Mouse (Mus musculus) CH12.LX (cell line): Measurements from ENCODE around the gene Syne4. TPM values are rescaled to one million over a fixed set of nuclear protein-coding genes. Genes with fewer than 3 reads are reported as not detected.

Experiments used
- DNase-seq: peaks from one replicate; pipeline ENCODE4 v3.0.0-alpha.2; 2013; ENCODE audit errors: extremely low read depth
- H3K27ac ChIP-seq: 2 replicates; pipeline ENCODE4 v1.5.1; 2012; ENCODE audit warnings: low read depth, mild to moderate bottlenecking, control low read depth, moderate library complexity; ENCODE audit not compliant: insufficient read depth
- H3K27me3 ChIP-seq: replicated peaks from 2 replicates; pipeline ENCODE3; 2012; ENCODE audit warnings: inconsistent platforms
- H3K36me3 ChIP-seq, 2 experiments: replicated peaks in 1 of 2; 2 replicates each; pipeline versions ENCODE3 to v1.6.1; 2012; ENCODE audit warnings: inconsistent platforms in 1 of 2, low read length in 1 of 2, mild to moderate bottlenecking in 1 of 2, mixed read lengths in 1 of 2, moderate library complexity in 1 of 2; ENCODE audit not compliant: control insufficient read depth in 1 of 2, insufficient read depth in 1 of 2
- H3K4me1 ChIP-seq, 2 experiments: 2 replicates each; pipeline ENCODE4 v1.6.1; 2012; ENCODE audit warnings: inconsistent platforms in 1 of 2, moderate library complexity in 1 of 2; ENCODE audit not compliant: insufficient read depth in 2 of 2, control insufficient read depth in 1 of 2
- H3K4me2 ChIP-seq: 2 replicates; pipeline ENCODE4 v1.6.1; 2012; ENCODE audit warnings: low read depth, mild to moderate bottlenecking, control low read depth; ENCODE audit not compliant: poor library complexity, insufficient read depth, severe bottlenecking
- H3K4me3 ChIP-seq, 3 experiments: fragments of 150-350 bp in 1 of 3; sonication (generic) in 1 of 3; replicated peaks in 1 of 3; 2 replicates each; pipeline versions ENCODE3 to v1.5.1; 2011 to 2012; ENCODE audit warnings: low read depth in 2 of 3, low read length in 2 of 3, mild to moderate bottlenecking in 2 of 3, moderate library complexity in 2 of 3, control low read depth in 1 of 3, improper control_type of control experiment in 1 of 3, inconsistent platforms in 1 of 3, mixed read lengths in 1 of 3; ENCODE audit not compliant: poor library complexity in 1 of 3
- H3K79me2 ChIP-seq: replicated peaks from 2 replicates; pipeline ENCODE4 v1.6.1; 2012; ENCODE audit warnings: mild to moderate bottlenecking, moderate library complexity; ENCODE audit not compliant: control insufficient read depth, poor library complexity, insufficient read depth, severe bottlenecking; ENCODE audit errors: extremely low read depth
- H3K9ac ChIP-seq: 2 replicates; pipeline ENCODE4 v1.6.1; 2012; ENCODE audit warnings: low read depth, mild to moderate bottlenecking, control low read depth, moderate library complexity; ENCODE audit not compliant: insufficient read depth
- H3K9me3 ChIP-seq: replicated peaks from 2 replicates; pipeline ENCODE3; 2012; ENCODE audit warnings: low read length, inconsistent platforms, mixed read lengths
- CTCF ChIP-seq, 2 experiments: IDR thresholded peaks in 1 of 2; conservative IDR thresholded peaks in 1 of 2; 2 replicates each; pipeline ENCODE4 v1.5.1; 2011 to 2012; ENCODE audit warnings: low read depth in 2 of 2, low read length in 2 of 2, improper control_type of control experiment in 1 of 2, inconsistent platforms in 1 of 2, mild to moderate bottlenecking in 1 of 2, moderate library complexity in 1 of 2
- HCFC1 ChIP-seq: IDR thresholded peaks from 2 replicates; pipeline ENCODE4 v1.6.1; 2012; ENCODE audit warnings: low read depth, mild to moderate bottlenecking, inconsistent platforms, low read length, improper control_type of control experiment
- IRF4 ChIP-seq: IDR thresholded peaks from 2 replicates; pipeline ENCODE4 v1.6.1; 2014; ENCODE audit warnings: low read depth, mild to moderate bottlenecking, inconsistent platforms, low read length, improper control_type of control experiment
- MAFK ChIP-seq: IDR thresholded peaks from 2 replicates; pipeline ENCODE4 v1.6.1; 2011; ENCODE audit warnings: low read length, improper control_type of control experiment; ENCODE audit not compliant: insufficient replicate concordance
- MAX ChIP-seq: IDR thresholded peaks from 2 replicates; pipeline ENCODE4 v1.6.1; 2011; ENCODE audit warnings: low read length, improper control_type of control experiment
- MXI1 ChIP-seq: IDR thresholded peaks from 2 replicates; pipeline ENCODE4 v1.6.1; 2011; ENCODE audit warnings: mild to moderate bottlenecking, low read depth, low read length, improper control_type of control experiment
- POLR2A ChIP-seq: IDR thresholded peaks from 2 replicates; pipeline ENCODE4 v1.6.1; 2011; ENCODE audit warnings: low read depth, mild to moderate bottlenecking, improper control_type of control experiment, low read length
- RAD21 ChIP-seq: IDR thresholded peaks from 2 replicates; pipeline ENCODE4 v1.6.1; 2011; ENCODE audit warnings: low read depth, mild to moderate bottlenecking, low read length, improper control_type of control experiment, moderate library complexity
- RCOR1 ChIP-seq: conservative IDR thresholded peaks from 2 replicates; pipeline ENCODE4 v1.6.1; 2012; ENCODE audit warnings: low read depth, mild to moderate bottlenecking, inconsistent platforms, low read length, improper control_type of control experiment
- SIN3A ChIP-seq: IDR thresholded peaks from 2 replicates; pipeline ENCODE4 v1.6.1; 2012; ENCODE audit warnings: low read length, improper control_type of control experiment, inconsistent platforms
- SMC3 ChIP-seq: IDR thresholded peaks from 2 replicates; pipeline ENCODE4 v1.6.1; 2011; ENCODE audit warnings: low read depth, low read length, improper control_type of control experiment
- TBP ChIP-seq: conservative IDR thresholded peaks from 2 replicates; pipeline ENCODE4 v1.6.1; 2011; ENCODE audit warnings: low read depth, low read length, improper control_type of control experiment
- UBTF ChIP-seq: IDR thresholded peaks from 2 replicates; pipeline ENCODE4 v1.6.1; 2012; ENCODE audit warnings: low read depth, mild to moderate bottlenecking, inconsistent platforms, low read length, improper control_type of control experiment, moderate library complexity
- ZC3H11A ChIP-seq: IDR thresholded peaks from 2 replicates; pipeline ENCODE4 v1.6.1; 2012; ENCODE audit warnings: low read depth, mild to moderate bottlenecking, inconsistent platforms, low read length, improper control_type of control experiment
- ZKSCAN1 ChIP-seq: IDR thresholded peaks from 2 replicates; pipeline ENCODE4 v1.6.1; 2012; ENCODE audit warnings: low read depth, inconsistent platforms, low read length, improper control_type of control experiment, borderline replicate concordance
- dilution Hi-C: fragments of 300-500 bp; cut with MboI; formaldehyde crosslinking; loops from 2 replicates; pipeline ENCODE4 v1.14.3; 2020; ENCODE audit warnings: low sequenced_read_pairs; ENCODE audit not compliant: extremely low pct_unique_long_range_greater_than_20kb, extremely low pct_ligation_motif_present
- in situ Hi-C: fragments of 300-500 bp; cut with MboI; formaldehyde crosslinking; loops from 3 replicates; pipeline ENCODE4 v1.14.3; 2019; ENCODE audit warnings: low sequenced_read_pairs, low pct_ligation_motif_present, low pct_unique_long_range_greater_than_20kb, mixed read lengths
- polyA plus RNA-seq: library from polyadenylated mRNA; unstranded; fragments of >175 nt; gene quantifications from 2 replicates; pipeline ENCODE4 v1.2.1, GENCODE M21; 2012; ENCODE audit warnings: low read depth; ENCODE audit not compliant: insufficient read length
- total RNA-seq, 2 experiments: library from RNA; depleted of rRNA; stranded (reverse); fragments of 300-350 nt in 1 of 2; fragments of >200 nt in 1 of 2; gene quantifications; 2 replicates each; pipeline ENCODE4 v1.2.3; 2012 to 2014

Syne4 gene
- total and polyA plus RNA-seq, 3 experiments, result 0.70 to 3.1 (median 1.9) TPM

- H3K9ac ChIP-seq, result peak overlapping the region; percentile 31; the same call in 1 of the 2 replicates
- H3K4me3 ChIP-seq, result no peak overlapping the region
- peak overlapping the region; percentile 84 for H3K4me2 ChIP-seq
Observed at GRCm38 (mm10) chr7:30331887-30332286, 17.3 kb downstream of the Syne4 start.

GRCm38 (mm10) chr7:30332622-30333259 lies 18.1 kb downstream of the Syne4 start:
- TF ChIP-seq MAX (no peak), UBTF (no peak), RAD21 (no peak), ZC3H11A (no peak), SIN3A (no peak), MXI1 (no peak), ZKSCAN1 (no peak), MAFK (no peak), RCOR1 (no peak), IRF4 (no peak)
- no peak overlapping the region for H3K9ac ChIP-seq
- no peak overlapping the region for H3K27ac ChIP-seq
- in situ Hi-C loops (no loop called here), dilution Hi-C loops (no loop called here)
- no peaks in the 10 kb centered on the region for H3K36me3 ChIP-seq
- H3K4me1 ChIP-seq, result peaks cover 2 to 4% of the 10 kb centered on the region in 2 experiments; a peak in 2 of 4 replicates
- no peak for DNase-seq
- no peak overlapping the region for H3K4me2 ChIP-seq
- peaks cover 8% of the 10 kb centered on the region for H3K9me3 ChIP-seq
- no peak overlapping the region for H3K4me3 ChIP-seq
- peaks cover 78% of the 10 kb centered on the region for H3K27me3 ChIP-seq
- H3K79me2 ChIP-seq, result no peaks in the 10 kb centered on the region

More at GRCm38 (mm10) chr7:30331887-30332286, 17.3 kb downstream of the Syne4 start:
- dilution Hi-C loops (no loop called here), in situ Hi-C loops (no loop called here)
- peaks cover 6 to 9% of the 10 kb centered on the region in 2 experiments for H3K4me1 ChIP-seq
- H3K36me3 ChIP-seq, result no peaks in the 10 kb centered on the region
- no peaks in the 10 kb centered on the region for H3K79me2 ChIP-seq
- peaks cover 8% of the 10 kb centered on the region for H3K9me3 ChIP-seq
- DNase-seq, result peak; percentile 93
- H3K27me3 ChIP-seq, result peaks cover 83% of the 10 kb centered on the region
- H3K27ac ChIP-seq, result no peak overlapping the region
- peak; percentile 25; the same call in 1 of the 2 replicates for TF ChIP-seq POLR2A
- 0 out of 2 replicates have a peak, but pooled peaks have one; percentile 39 for TF ChIP-seq TBP
- TF ChIP-seq CTCF (conservative IDR thresholded peaks at IDR 0.05 in 1 of 2, IDR thresholded peaks at IDR 0.05 in 1 of 2; ENCODE audit: low read depth in 2 of 2, low read length in 2 of 2), result peak; percentile 89 to 90
- TF ChIP-seq SMC3, result peak; percentile 57
- TF ChIP-seq RAD21, result peak; percentile 44
- TF ChIP-seq MAX, result no peak
- TF ChIP-seq HCFC1, result peak; percentile 43
- no peak for TF ChIP-seq ZC3H11A
